Mouse (Mus musculus): ENCODE measurements at regions not wholly inside any gene's neighbourhood (a gene's known extent, or its start where the extent isn't known, plus 50 kb on each side); places are given as distances from the start of the nearest gene placed in this dataset.
"Not testable (repeated sequence)": the region's sequence is repeated elsewhere in the genome, so short reads cannot be mapped to it uniquely, and the experiment has no call there.

GRCm38 (mm10) chr3:22301991-22302517 is 225.6 kb downstream of the Tbl1xr1 start:
- TF ChIP-seq EP300 (optimal IDR thresholded peaks at IDR 0.05) (no peak), CTCF (IDR thresholded peaks at IDR 0.05; ENCODE audit: low read depth) (no peak)
- no peak overlapping the region for H3K4me3 ChIP-seq (ENCODE audit: low read depth, low read length)
- no peaks in the 10 kb centered on the region for H3K9me3 ChIP-seq (ENCODE audit: control insufficient read depth, low read length)
- H3K27me3 ChIP-seq (ENCODE audit: control insufficient read depth, insufficient read depth, low read length): no peaks in the 10 kb centered on the region
- no peak overlapping the region for H3K27ac ChIP-seq (replicated peaks)
- 77% methylated on average over 5 of the region's 5 CpGs for WGBS
- no peak for DNase-seq (ENCODE audit: low spot score)
- H3K4me2 ChIP-seq (replicated peaks; ENCODE audit: low read depth): no peak overlapping the region
- no peaks in the 10 kb centered on the region for H3K4me1 ChIP-seq (replicated peaks; ENCODE audit: control insufficient read depth, insufficient read depth)
- ATAC-seq (ENCODE audit: low FRiP score, low TSS enrichment): no peak
- no peak overlapping the region for H3K9ac ChIP-seq (ENCODE audit: low read length)
- H3K36me3 ChIP-seq (ENCODE audit: control insufficient read depth, insufficient read depth, low read length): no peaks in the 10 kb centered on the region

DNA sequence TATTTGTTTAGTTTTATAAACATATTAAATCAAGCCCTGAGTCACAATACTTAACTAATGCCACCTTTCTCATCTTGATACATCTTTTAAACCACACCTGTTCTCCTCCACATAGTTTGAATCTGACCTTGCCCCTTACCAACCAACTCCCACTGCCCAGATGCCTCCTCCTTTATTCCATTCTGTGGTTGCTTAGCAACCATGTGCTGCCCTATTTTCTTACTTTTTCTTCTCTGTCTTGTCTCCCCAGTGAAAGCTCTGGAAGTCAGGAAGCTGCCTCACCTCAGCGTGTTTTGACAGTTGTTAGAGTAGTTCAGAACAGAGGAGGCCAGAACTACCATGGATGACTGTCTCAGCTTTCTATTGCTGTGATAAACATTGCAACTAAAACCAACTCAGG is 227.7 kb downstream of the Tbl1xr1 start:
- ATAC-seq (ENCODE audit: low FRiP score, low TSS enrichment): no peak
- no peaks in the 10 kb centered on the region for H3K27me3 ChIP-seq (ENCODE audit: control insufficient read depth, insufficient read depth, low read length)
- no peaks in the 10 kb centered on the region for H3K4me1 ChIP-seq (replicated peaks; ENCODE audit: control insufficient read depth, insufficient read depth)
- WGBS: 19% methylated on average over 1 of the region's 1 CpGs
- no peaks in the 10 kb centered on the region for H3K9me3 ChIP-seq (ENCODE audit: control insufficient read depth, low read length)
- TF ChIP-seq CTCF (IDR thresholded peaks at IDR 0.05; ENCODE audit: low read depth): no peak
- no peak for TF ChIP-seq EP300 (optimal IDR thresholded peaks at IDR 0.05)
- H3K4me2 ChIP-seq (replicated peaks; ENCODE audit: low read depth): no peak overlapping the region
- no peaks in the 10 kb centered on the region for H3K36me3 ChIP-seq (ENCODE audit: control insufficient read depth, insufficient read depth, low read length)
- no peak overlapping the region for H3K9ac ChIP-seq (ENCODE audit: low read length)
- H3K4me3 ChIP-seq (ENCODE audit: low read depth, low read length): no peak overlapping the region
- H3K27ac ChIP-seq (replicated peaks): no peak overlapping the region
- DNase-seq (ENCODE audit: low spot score): no peak

DNA sequence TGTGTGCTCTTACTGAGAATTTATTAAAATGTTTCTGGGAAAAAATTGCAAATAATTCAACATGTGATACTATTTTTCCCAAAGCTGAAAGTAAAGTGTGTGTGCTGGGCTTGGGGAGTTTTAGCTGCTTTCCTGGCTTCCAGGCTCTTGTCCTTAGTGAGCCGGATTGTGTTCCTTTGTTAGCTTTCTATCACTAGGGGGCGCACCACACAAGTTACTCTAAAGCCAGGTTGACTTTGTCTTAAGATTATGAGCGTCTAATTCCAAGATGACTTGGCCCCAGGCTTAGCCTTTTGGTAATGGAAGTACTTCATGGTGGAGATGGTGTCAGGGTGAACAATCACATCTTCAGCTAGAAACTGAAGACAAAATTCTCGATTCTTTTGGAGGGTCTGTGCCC is 230.2 kb downstream of the Tbl1xr1 start:
- Histone ChIP-seq H3K9ac (ENCODE audit: low read length) (no peak overlapping the region), H3K4me2 (replicated peaks; ENCODE audit: low read depth) (no peak overlapping the region), H3K4me1 (replicated peaks; ENCODE audit: control insufficient read depth, insufficient read depth) (no peaks in the 10 kb centered on the region), H3K9me3 (ENCODE audit: control insufficient read depth, low read length) (no peaks in the 10 kb centered on the region), H3K4me3 (ENCODE audit: low read depth, low read length) (no peak overlapping the region), H3K27me3 (ENCODE audit: control insufficient read depth, insufficient read depth, low read length) (no peaks in the 10 kb centered on the region), H3K36me3 (ENCODE audit: control insufficient read depth, insufficient read depth, low read length) (no peaks in the 10 kb centered on the region), H3K27ac (replicated peaks) (no peak overlapping the region)
- ATAC-seq (ENCODE audit: low FRiP score, low TSS enrichment) (no peak), DNase-seq (ENCODE audit: low spot score) (no peak)
- no peak for TF ChIP-seq EP300 (optimal IDR thresholded peaks at IDR 0.05)
- peak; percentile 53 for TF ChIP-seq CTCF (IDR thresholded peaks at IDR 0.05; ENCODE audit: low read depth)
- WGBS: 72% methylated on average over 4 of the region's 4 CpGs

- no peaks in the 10 kb centered on the region for H3K36me3 ChIP-seq (ENCODE audit: control insufficient read depth, insufficient read depth, low read length)
- no peaks in the 10 kb centered on the region for H3K4me1 ChIP-seq (replicated peaks; ENCODE audit: control insufficient read depth, insufficient read depth)
- H3K9ac ChIP-seq (ENCODE audit: low read length): no peak overlapping the region
- H3K9me3 ChIP-seq (ENCODE audit: control insufficient read depth, low read length): no peaks in the 10 kb centered on the region
- TF ChIP-seq EP300 (optimal IDR thresholded peaks at IDR 0.05) (no peak), CTCF (IDR thresholded peaks at IDR 0.05; ENCODE audit: low read depth) (peak; percentile 91)
- H3K4me3 ChIP-seq (ENCODE audit: low read depth, low read length): no peak overlapping the region
- no peak overlapping the region for H3K4me2 ChIP-seq (replicated peaks; ENCODE audit: low read depth)
- DNase-seq (ENCODE audit: low spot score) (peak; percentile 67), ATAC-seq (ENCODE audit: low FRiP score, low TSS enrichment) (no peak)
- WGBS: 10% methylated on average over 4 of the region's 4 CpGs
- H3K27me3 ChIP-seq (ENCODE audit: control insufficient read depth, insufficient read depth, low read length): no peaks in the 10 kb centered on the region
- H3K27ac ChIP-seq (replicated peaks): no peak overlapping the region
These were observed 232.5 kb downstream of the Tbl1xr1 start for GRCm38 (mm10) chr3:22308962-22309361.

DNA sequence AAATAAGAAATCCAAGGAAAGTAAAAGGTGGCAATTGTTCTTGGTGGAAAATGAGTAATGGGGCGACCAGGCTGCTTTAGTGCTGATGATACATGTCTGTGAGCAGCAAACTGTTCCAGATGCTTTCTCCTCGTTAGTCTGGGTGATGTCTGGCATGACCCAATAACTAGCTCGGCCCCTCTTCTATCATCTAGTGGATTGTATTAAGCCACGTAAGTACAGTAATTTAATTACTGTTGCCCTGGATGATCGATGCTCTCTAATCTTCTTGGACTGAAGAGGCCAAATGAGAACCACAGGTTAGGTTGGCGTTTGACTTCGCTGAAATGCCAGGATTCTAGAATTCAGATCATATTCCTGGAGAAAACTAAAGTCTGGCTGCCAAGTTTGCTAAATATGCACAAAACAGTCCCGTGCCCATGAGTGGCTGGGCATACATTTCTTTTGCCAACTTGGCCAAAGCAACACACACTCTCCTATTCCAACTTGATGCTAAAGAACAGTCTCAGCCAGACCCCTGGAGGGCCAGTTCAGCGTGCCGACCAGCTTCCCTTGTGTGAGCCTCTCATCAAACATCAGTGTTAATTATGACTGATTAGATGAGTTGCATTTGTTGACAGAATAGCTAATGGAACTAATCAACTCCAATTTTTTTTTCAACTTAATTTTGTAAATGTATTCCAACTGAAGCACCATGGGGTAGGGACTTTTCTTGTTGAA is 240.2 kb downstream of the Tbl1xr1 start:
- Histone ChIP-seq H3K4me2 (replicated peaks; ENCODE audit: low read depth) (no peak overlapping the region), H3K9me3 (ENCODE audit: control insufficient read depth, low read length) (no peaks in the 10 kb centered on the region), H3K36me3 (ENCODE audit: control insufficient read depth, insufficient read depth, low read length) (no peaks in the 10 kb centered on the region), H3K9ac (ENCODE audit: low read length) (no peak overlapping the region), H3K27ac (replicated peaks) (no peak overlapping the region), H3K27me3 (ENCODE audit: control insufficient read depth, insufficient read depth, low read length) (no peaks in the 10 kb centered on the region), H3K4me3 (ENCODE audit: low read depth, low read length) (no peak overlapping the region), H3K4me1 (replicated peaks; ENCODE audit: control insufficient read depth, insufficient read depth) (no peaks in the 10 kb centered on the region)
- no peak for TF ChIP-seq EP300 (optimal IDR thresholded peaks at IDR 0.05)
- no peak for TF ChIP-seq CTCF (IDR thresholded peaks at IDR 0.05; ENCODE audit: low read depth)
- ATAC-seq (ENCODE audit: low FRiP score, low TSS enrichment): no peak
- DNase-seq (ENCODE audit: low spot score): no peak
- 86% methylated on average over 10 of the region's 10 CpGs for WGBS

DNA sequence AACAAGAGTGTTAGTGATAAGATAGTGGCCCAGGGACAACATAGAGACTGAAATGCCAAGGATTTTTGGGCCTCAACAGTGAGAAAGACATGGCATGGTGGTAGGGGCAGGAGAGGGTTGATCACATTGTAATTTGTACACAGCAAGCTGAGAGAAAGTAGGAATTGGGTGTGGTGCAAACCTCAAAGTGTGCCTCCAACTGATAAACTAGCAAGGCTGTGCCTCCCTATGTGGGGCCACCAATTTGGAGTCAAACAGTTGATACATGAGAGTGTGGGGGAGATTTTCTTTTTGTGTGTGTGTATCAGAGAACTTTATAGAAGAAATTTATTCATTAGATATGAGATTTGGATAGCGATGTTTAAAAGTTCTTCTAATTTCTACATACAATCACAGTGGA is 244.0 kb downstream of the Tbl1xr1 start:
- H3K27me3 ChIP-seq (ENCODE audit: control insufficient read depth, insufficient read depth, low read length); H3K4me3 ChIP-seq (ENCODE audit: low read depth, low read length); H3K9me3 ChIP-seq (ENCODE audit: control insufficient read depth, low read length); DNase-seq (ENCODE audit: low spot score); H3K36me3 ChIP-seq (ENCODE audit: control insufficient read depth, insufficient read depth, low read length); H3K4me2 ChIP-seq (replicated peaks; ENCODE audit: low read depth); H3K9ac ChIP-seq (ENCODE audit: low read length); H3K27ac ChIP-seq (replicated peaks); H3K4me1 ChIP-seq (replicated peaks; ENCODE audit: control insufficient read depth, insufficient read depth); ATAC-seq (ENCODE audit: low FRiP score, low TSS enrichment): not testable (repeated sequence)
- 88% methylated on average over 1 of the region's 1 CpGs for WGBS
